Mouse (Mus musculus) heart, postnatal 25 days (tissue): ENCODE measurements around the gene Cd33. TPM values are rescaled to one million over a fixed set of nuclear protein-coding genes. Genes with fewer than 3 reads are reported as not detected.

Experiments used
- DNase-seq: peaks from one replicate; pipeline ENCODE4 v3.0.0; 2022; ENCODE audit warnings: low spot score
- intact Hi-C: fragments of 180-260 bp; cut with DNase I; formaldehyde crosslinking; loops from one replicate; pipeline ENCODE4 v1.15.1; 2025
- total RNA-seq, 2 experiments: library from RNA; stranded (reverse); gene quantifications; 2 replicates each; pipeline ENCODE4 v1.2.3; 2021

The Cd33 gene
- 1 to 10 TPM; 3.2 to 3.4 TPM for total RNA-seq

DNA sequence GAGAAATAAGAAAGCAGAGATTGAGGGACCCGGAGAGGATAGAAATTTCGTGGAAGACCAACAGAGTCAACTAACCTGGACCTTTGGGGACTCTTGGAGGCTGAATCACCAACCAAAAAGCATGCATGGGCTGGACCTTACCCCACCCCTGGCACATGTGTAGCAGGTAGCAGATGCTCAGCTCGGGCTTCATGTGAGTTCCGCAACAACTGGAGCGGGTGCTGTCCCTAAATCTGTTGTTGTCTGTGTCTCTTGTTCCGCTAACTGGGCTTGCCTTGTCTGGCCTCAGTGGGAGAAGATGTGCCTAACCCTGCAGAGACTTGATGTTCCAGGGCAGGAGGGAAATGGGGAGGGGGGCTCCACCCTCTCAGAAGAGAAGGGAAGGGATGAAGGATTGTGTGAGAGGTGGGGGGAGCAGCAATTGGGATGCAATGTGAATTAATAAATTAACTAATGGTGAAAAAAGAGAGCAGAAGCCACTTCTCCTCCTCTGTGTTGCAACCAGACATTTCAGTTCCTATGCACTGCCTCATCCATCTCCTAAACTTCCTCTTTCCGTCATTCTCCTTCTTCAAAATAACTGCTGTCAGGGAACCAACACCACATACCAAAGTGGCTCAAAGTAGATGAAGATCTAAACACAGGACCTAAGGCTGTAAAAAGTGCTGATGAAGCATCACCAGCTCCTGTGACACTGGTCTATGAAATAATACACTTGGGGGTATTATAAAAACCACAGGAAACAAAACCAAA, at the start of gene Cd33:
Gene Cd33, minus strand, starts transcription at position 204 of the 753 bp plus-strand sequence.
- intact Hi-C loops = no loop called here
- DNase-seq = no peak

DNA sequence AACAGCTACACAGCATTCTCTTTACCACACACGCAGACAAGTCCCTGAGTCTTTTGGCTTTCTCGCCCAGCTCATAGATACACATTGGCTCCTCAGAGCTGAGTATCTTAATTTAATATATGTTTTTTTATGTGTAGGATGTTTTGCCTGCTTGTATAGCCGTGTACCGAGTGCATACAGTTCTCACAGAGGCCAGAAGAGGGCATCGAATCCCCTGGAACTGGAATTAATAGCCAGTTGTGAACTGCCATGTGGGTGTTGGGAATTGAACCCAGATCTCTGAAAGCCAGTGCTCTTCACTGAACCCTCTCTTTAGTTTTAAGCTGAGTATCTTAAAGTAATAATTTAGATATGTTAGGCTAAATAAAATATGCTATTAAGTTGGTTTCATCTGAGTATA, 40.6 kb upstream of the Cd33 start:
- no peak for DNase-seq
- intact Hi-C loops = loop anchor here (5.0 to 10.0 kb wide), 2 partner anchors 88 to 200 kb away; partner anchors contain the start of genes Ctu1 and Klk10

DNA sequence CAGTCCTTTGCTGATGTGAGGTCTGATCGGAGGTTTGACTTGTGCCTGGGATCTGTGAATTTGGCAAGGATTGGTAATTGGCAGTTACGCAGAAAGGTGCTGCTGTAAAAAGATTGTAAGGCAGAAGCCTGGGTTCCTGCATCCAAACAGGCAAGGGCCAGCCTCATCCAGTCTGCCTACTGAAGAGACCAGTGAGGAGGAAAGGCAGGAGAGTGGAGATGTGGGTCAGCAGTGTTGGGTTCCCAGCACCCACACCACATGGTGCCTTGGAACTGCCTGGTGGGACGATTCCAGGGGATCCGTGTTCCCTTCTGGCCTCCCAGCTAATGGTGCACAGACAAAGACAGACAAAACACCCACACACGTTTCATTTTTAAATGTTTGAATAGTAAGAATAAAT, 36.3 kb upstream of the Cd33 start:
- no peak for DNase-seq
- intact Hi-C loops = loop anchor here (1.0 to 10.0 kb wide), 3 partner anchors 12 to 204 kb away; partner anchors contain the start of genes Ctu1 and Klk10

DNA sequence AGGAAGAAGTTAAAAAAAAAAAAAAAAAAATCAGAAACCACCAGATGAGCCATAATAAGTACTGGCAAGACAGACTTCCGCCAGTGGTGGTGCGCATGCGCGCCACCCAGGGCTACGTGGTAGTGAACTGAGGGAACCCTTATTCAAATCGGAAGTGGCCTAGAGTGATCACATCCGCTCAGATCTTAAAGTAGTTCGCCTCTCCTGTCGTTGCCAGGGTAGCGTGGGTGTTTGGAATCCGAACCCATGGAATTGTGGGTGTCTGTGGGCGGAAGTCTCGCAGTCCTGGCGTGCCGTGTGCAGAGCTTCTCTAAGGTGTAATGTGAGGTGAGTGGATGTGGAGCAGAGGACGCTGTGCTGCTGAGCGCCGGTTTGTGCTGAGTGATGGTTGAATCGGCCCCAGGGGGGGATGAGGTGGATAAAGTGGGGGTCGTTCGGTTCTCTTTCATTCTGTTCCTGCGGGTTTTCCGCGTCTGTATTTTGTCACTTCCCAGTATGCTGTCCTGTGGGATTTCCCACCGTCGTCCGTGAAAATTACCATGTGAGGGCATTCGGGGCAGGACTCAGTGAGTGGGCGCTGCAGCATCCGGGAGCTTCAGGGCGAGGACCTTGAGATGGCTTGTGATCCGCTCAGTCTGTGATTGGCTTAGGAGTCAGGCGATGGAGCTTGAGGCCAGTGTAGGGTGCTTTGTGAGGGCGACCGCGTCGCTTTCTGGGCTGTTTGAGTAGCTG, 35.4 kb upstream of the Cd33 start, which contains the start of gene Zfp719:
Gene Zfp719, plus strand, starts transcription at position 171 of the 732 bp plus-strand sequence.
- intact Hi-C loops = loop anchor here (1.0 to 10.0 kb wide), 4 partner anchors 13 to 205 kb away; partner anchors contain the start of genes Ctu1, Klk10 and Zfp658
- DNase-seq = peak; percentile 86

DNA sequence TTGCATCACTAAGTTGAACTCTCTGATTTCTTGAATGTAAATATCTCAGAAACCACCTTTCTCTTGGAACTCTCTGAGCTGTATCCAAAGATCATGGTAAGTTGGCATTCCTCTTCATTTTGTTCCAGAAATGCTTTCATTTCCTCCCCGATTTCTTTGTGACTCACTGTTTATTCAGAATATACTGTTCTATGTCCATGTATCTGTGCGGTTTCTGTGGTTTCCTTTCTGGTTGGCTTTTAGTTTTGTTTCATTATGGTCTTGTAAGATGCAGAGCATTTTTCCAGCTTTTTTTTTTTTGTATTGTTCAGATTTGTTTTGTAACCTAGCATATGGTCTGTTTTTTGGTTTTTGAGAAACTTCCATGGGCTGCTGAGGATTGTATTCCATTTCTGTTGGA, 27.0 kb upstream of the Cd33 start:
- no peak for DNase-seq
- intact Hi-C loops = no loop called here

DNA sequence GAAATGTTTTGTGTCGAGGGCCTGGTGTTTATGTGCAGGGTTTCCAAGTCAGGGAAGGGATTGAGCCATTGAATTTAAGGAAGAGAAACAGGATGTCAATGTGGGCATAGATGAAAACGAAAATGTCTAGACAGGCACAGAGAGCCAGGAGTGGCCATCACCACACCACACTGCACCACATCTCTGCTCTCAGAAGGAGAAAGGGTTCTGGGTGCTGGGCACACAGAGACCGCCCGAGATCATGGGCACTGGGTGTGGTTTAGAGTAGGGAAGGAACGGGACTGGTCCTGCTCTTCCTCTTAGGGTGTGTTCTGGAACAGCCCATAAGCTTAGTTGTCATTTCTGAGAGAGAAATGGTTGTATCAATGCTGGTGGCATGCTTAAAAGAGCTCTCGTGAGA, 19.1 kb upstream of the Cd33 start:
- intact Hi-C loops = loop anchor here (2.0 to 10.0 kb wide), 2 partner anchors 16 to 268 kb away; partner anchors contain the start of gene Zfp719
- no peak for DNase-seq

DNA sequence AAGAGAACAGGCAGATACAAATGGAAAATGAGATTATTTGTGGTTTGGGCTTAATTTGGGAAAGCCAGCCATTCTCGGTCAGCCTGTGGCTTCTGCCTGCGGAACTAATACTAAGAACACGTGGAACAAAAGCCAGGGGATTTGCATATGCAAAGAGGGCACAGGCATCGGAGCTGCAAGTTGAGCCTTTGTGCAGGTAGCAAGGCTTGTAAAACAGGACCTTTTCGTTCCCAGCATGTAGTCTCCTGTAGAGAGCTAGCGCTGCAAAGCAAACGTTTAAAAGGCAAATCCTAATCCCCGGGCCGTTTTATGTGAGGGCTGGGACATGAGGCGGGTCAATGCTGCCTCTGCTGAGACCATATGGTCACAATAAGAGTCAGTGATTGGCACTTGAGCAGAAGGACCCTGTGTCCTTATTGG, 18.4 kb upstream of the Cd33 start:
- DNase-seq = no peak
- intact Hi-C loops = loop anchor here (2.0 to 10.0 kb wide), 2 partner anchors 16 to 268 kb away; partner anchors contain the start of gene Zfp719

DNA sequence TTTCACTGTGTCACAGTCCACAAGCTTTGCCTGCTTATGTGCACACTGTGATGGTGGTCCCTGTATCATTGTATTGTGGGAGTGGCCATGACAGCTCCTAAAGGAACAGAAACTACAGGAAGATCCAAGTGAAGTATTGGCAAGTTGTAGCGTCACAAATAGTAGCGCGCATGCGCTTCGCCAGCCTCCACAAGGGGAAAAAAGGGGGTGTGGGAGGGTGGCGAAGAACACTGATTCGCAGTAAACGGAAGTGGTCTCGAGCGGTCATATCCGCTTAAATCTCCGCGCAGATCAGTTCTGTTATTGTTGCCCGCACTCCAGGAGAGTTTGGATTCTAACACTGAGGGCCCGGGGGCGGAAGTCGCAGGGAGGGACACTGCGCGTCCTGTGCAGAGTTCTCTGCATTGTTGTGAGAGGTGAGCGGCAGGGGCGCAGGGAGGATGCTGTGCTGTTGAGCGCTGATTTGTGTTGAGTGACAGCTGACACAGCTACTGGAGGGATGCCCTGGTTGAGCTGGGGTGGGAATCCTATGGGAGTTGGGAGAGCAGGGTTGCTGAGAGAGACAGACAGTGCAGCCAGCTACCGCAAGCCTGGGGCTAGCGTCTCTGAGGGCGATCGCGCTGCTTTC, 17.9 kb upstream of the Cd33 start, which contains the start of gene Zfp658:
Gene Zfp658, plus strand, starts transcription at position 251 of the 628 bp plus-strand sequence.
- intact Hi-C loops = loop anchor here (2.0 to 10.0 kb wide), 2 partner anchors 17 to 267 kb away; partner anchors contain the start of gene Zfp719
- peak; percentile 73 for DNase-seq

DNA sequence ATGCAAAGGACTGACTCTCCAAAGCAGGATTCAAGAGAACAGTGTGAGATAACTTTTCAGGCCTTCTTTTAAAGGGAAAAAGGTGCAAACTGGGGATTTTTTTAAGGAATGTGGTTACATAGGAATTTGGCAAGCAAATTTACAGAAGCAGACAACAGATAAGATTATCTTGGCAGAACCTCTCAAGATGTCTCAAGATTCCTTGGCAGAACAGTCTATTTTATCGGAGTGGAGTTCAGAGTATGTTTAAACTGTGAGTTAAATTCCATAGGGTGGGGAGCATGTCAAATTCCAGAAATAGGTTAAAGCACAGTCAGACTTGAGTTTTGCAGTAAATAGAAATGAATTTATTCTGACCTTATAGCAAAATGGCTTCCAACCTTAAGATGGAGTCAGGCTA, 12.7 kb upstream of the Cd33 start:
- DNase-seq = no peak
- intact Hi-C loops = no loop called here

DNA sequence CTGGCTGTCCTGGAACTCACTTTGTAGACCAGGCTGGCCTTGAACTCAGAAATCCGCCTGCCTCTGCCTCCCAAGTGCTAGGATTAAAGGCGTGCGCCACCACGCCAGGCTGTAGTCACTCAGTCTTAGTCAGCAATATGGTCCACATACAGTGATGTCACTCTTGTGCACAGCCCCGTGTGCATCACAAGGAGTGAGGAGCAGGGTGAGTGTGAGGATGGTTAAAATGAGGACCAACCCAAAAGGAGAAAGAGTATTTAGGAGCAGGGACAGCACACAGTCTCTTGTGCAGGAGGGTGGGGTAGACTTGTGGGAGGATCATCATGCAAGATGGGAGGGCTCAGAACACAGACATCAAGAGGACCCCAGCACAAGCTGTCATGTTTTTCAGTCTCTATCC, 11.1 kb upstream of the Cd33 start:
- intact Hi-C loops = no loop called here
- no peak for DNase-seq

DNA sequence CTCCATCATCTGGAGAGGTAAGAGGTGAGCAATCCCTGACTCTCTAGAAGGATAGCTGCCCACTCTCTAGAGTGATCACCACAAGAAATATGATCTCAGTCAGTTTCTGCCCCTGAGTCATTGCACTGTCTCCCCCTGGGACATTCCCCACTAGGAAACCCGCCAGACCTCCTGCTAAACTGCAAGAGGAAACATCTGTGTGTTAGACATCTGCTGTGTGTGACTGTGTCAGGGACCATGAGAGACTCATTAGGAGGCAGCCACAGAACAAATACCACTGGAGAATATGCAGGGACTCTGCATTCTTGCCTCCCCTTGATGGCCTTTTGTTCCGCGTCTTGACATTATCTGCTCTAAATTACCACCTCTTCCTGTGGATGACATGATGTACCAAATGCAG, 10.3 kb upstream of the Cd33 start:
- intact Hi-C loops = no loop called here
- peak; percentile 27 for DNase-seq

DNA sequence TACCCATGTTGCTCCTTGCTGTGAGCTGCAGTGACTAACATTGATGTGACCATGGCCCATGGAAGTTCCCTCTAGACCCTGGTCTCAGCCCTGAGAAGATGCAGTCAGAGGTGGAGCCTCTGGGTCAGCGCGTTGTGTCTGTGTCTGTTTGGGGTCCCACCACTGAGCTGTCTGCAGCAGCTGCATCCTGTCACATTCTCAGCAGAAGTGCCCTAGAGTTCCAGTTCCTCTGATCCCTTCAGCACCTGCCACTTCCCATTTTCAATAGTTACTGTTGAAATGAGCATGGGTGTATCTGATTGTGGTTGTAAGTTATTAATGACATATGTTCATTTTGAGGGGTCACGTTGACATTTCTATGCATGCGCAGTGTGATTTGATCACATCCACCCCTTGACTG, 8.9 kb upstream of the Cd33 start:
- intact Hi-C loops = no loop called here
- no peak for DNase-seq

DNA sequence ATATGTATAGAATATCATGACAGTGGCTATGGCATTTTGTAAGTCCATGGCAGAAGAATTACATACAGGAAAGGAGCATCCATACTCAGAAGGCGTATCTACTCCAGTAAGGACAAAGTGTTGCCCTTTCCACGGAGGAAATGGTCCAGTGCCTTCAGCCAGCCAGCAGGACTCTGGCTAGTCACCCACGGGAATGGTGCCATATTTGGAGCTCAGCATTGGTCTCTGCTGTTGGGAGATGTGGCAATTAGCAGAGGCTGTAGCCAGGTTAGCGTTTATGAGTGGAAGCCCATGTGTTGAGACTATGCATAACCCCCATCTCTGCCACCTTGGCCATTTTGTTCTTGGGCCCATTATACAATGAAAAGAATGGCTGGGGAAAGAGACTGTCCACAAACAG, 4.0 kb upstream of the Cd33 start:
- intact Hi-C loops = no loop called here
- no peak for DNase-seq

DNA sequence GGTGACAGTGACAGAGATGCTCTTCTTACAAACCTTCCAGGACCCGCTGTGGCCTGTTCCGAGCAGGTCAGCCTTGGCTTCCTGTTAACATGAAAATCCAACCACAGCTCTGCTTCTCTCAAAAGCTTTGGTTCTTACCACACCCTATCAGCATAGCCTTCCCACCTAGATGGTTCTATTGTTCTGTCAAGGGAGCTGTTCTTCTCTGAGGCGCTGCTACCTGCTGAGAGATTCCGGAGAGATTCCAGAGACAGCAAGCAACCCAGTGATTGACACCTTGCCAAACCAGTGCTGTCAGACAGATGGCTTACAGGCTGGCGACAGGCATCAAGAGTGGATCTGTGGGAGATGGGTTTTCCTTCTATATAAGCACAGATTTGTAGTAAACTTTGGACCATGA, 3.4 kb upstream of the Cd33 start:
- intact Hi-C loops = no loop called here

DNA sequence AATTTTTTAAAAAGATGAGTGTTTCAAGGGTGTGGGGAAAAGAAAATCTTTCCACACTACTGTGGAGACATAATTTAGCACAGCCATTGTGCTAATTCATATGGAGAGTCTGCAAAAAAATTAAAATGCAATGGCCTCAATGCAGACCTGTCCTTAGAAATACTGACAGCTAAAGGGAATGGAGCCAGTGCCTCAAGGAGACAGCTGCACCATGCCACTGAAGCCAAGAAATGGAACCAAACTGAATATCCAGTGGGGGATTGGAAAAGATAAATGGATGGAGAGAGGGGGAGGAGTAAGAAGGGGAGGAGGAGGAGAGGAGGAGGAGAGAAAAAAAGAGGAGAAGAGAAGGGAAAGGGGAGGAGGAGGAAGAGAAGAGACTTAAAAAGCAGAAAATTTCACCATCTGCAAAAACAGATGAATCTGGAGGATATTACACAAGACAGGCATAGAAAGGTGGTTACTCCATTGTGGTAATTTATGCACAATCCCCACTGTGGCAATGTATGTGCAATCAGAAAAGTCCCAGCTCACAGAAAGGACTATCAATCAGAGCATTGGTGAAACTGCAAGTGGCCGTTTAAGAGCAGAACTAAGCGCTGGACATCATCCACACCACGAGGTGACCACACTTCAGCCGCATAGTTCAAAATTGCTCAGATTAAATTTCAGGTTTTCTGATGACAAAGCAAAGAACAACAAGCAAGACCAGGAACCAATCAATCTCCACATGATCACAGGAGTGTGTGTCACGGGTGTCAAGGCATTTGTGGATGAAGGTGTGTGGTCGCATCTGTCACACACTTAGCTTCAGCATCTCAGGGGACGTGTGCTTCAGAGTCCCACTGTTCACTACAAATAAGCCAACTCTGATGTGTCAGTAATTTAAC, 1.7 kb upstream of the Cd33 start:
- DNase-seq = no peak
- intact Hi-C loops = no loop called here

More for the DNA sequence above, 3.4 kb upstream of the Cd33 start:
- no peak for DNase-seq

DNA sequence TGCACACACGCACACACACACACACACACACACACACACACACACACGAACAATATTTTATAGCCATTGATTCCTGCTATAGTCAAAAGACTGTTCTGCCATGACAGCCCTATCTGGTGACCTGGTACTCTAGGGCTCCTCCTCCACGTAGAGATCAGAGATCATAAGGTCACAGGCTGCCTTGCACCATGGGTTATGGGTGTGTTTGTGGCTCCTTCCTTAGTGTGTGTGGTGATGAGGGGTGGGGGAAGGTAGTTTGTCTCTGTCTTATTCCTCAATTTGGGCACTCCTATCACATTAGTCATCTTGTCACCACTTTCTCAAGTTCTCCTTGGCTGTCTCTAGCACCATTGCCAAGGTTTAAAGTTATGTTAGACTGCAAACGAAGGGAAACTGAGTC, 5.7 kb downstream of the Cd33 start:
- DNase-seq = no peak
- intact Hi-C loops = no loop called here

DNA sequence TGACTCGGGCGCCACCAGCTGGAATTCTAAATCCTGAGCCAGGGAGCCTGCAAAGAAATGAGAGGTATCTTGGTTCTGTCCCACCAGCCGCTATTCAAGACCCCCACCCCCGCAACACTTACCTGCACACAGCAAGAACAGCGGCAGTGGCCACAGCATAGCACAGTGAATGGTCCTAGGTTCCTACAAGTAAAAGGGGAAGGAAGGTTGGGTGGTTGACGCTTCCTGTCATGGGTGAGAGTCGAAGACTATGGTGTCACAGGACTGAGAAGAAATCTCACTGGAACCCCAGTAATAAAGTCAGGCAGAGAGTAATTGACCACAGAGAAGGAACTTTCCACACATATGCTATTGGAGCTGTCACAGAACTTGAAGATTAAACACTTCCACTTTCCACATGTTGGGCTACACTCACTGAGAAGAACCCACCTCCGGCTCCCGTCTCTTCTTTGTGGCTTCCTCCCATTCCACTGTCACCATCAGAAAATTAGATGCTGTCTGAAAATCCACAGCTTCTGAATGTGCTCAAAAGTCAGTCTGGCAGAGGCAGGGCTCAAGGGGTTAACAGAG, 11.2 kb downstream of the Cd33 start:
- no peak for DNase-seq
- intact Hi-C loops = no loop called here

DNA sequence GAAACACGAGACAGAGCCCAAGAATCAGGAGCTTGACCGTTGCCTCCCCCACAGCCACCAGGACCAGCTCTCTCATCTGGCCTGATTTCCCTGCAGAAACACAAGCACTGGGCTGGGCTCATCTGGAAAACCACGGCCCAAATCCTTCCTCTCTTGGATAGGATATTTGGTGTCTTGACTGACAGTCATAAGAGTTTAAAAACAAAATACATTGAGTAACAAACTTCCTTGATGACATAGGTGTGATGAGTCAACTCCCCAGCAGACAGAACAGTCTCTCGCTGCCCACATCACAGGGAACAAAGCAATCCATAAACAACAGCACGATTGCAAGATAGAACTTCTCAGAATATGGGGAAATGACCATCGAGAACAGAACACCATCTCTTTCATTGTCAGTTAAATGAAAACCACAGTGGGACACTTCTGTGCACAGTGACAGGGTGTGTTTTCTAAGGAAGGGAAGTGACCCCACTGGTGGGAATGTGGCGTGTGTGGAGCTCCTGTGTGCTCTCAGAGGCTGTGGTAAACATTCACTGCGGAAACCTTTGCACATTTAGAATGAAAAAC, 13.9 kb downstream of the Cd33 start:
- no peak for DNase-seq
- intact Hi-C loops = no loop called here

DNA sequence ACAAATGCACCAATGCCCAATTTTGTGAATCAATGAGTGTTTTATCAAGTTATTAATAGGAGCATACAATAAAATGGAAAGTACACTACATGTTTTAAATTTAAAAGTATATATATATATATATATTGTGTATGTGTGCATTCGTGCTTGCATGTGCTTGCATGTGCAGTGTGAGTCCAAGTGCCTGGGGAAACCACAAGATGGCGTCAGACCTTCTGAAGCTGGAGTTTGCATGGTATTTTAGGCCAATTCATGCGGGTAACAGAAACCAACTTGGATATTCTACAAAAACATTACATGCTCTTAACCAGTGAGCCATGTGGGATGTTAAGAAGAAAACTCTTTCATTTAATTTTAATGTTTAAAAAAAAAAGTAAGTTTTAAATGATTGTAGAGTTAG, 18.9 kb downstream of the Cd33 start:
- no peak for DNase-seq
- intact Hi-C loops = no loop called here
